Mouse (Mus musculus): Measurements from ENCODE around the gene Zbtb22. TPM values are rescaled to one million over a fixed set of nuclear protein-coding genes. Genes with fewer than 3 reads are reported as not detected.
"Not testable (repeated sequence)": the region's sequence is repeated elsewhere in the genome, so short reads cannot be mapped to it uniquely, and the experiment has no call there.

Gene Zbtb22
- total RNA-seq, 2 experiments from 2014 or later, result 29.4 to 33.0 TPM

DNA sequence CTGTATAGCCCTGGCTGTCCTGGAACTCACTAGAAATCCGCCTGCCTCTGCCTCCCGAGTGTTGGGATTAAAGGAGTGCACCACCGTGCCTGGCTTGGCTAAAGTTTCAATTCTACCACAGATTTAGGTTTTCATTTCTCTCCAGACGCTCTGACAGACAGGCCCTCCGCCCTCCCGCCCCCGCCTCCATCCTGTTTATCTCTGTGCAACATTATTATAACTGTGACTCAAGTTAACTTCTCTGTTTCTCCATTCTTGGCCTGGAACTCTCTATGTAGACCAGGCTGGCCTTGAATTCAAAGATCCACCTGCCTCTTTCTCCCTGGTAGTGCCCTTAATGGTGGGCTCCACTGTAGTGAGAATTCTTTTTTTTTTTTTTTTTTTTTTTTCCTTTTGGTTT lies 13.2 kb upstream of the Zbtb22 start:
- DNase-seq, result no peak
- intact Hi-C loops (cut with DNase I), result no loop called here

DNA sequence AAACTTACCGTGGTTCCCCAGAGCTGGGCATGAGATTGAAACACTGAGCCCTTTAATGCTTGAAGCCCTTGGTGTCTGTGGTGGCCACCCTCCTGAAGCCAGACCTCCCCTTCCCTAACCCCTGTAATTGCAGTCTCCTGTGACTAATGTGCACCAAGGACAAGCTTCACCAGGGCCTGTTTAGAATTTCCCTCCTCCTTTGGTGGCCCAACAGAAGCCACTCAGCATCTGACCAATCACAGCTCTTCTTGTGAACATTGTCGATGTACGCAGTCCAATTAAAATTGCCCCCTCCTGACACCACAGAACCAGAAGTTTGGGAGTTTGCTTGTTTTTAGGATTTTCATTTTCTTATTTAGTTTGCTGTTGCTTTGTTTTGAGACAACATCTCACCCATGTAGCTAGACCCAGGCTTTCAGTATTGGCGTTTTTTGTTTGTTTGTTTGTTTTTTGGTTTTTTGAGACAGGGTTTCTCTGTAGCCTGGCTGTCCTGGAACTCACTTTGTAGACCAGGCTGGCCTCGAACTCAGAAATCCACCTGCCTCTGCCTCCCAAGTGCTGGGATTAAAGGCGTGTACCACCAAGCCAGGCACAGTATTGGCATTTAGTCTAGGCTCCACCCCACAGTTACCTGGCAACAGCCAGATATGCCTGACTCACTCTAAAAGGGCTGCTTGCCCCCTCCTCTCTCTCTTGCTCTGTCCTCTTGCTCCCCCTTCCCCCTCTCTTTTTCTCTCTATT lies 11.6 kb upstream of the Zbtb22 start:
- DNase-seq; intact Hi-C loops (cut with DNase I): not testable (repeated sequence)

DNA sequence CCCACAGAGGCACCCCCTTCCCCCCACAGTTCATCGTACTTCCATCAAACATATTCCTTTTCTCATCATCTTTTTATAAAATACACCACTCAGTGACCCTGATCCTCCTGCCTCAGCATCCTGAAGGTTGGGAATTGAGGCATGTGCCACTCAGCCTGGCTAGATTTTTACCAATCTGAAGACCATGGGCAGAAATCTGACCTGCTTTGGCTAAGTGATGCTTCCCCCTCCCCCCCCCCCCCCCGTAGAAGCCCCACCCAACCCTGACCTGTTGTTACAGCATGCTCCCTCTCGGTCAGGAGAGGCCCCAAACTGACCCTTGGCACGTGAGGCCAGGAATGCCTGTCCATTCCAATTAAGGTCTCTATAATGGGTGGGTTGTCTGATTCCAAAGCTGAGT lies 10.9 kb upstream of the Zbtb22 start, which contains the start of gene Platr17:
Gene Platr17, plus strand, starts transcription at position 301 of the 400 bp plus-strand sequence.
- intact Hi-C loops (cut with DNase I); DNase-seq: not testable (repeated sequence)

DNA sequence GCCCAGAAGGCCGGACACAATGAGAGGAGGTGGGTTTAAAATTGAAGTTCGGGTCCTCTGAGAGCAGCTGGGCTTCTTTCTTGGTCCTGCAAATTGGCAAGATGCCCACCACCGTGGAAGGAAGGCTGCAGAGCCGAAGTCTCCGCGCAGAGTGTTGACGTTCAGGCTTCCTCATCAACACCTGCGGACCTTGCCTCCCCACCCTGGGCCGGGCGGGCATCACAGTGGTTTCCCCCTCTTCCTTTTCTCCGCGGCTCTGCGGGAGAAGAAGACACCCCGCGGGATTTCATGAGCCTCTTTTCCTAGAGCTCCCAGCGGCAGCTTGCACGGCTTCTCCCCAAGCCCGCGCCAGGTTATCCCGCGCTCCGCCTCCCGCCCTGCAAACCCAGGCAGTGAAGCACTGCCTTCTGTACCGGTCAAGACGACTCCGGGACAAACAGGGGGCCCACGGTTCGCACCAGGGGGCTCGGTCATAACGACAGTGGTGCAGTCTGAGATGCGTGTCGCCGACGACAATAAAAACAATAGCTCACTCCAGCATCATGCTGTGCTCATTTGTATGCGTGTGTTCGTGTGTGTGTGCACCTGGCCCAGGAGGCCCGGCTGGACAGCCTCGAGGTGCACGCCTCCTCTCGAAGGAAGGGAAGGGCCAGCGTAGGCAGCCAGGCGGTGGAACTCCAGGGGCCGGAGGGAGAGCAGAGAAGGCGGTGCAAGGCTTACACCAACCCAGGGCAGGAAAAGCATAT lies 7.2 kb upstream of the Zbtb22 start:
- intact Hi-C loops (cut with DNase I), result no loop called here
- peak; percentile 50 to 56 for DNase-seq

DNA sequence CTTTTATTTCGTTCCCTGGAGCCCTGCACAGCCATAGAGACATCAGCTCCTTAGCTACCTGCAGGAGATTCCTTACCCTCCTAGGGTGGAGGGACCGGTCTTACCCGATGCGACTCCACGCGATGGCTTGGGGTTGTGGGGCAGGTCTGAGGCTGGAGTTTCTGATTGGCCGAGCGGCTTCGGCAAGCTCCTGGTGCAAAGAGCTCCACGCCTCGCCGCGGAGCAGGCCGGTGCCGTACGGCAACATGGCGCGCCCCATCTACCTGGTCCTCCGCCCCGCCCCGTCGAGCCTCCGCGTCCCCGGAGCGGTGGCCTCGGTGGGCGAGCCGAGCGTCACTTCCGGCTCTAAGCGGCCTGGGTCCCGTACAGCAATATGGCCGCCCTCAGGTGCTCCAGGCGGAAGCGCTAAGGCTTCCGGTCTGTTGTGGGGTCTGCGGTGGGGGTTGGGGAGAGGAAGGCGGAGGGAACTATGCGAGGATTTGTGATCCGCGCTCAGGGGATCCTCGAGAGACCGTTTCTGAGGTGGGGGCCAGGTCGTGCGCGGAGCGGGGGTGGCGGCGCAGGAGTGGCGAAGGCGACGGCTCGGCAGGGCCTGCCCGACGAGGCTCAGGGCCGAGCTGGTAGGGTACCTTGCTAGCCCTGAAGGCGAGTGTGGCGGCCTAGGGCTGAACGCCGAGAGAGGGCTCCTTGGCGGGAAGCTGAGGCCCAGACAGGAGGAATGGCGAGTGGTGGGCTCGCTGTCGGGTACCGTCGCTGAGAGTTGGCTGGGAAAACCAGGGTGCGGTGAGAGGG lies 6.4 kb upstream of the Zbtb22 start, which contains the start of gene Daxx:
Gene Daxx, plus strand, starts transcription at position 338 of the 792 bp plus-strand sequence.
- intact Hi-C loops (cut with DNase I), result no loop called here
- DNase-seq, result peak; percentile 99

DNA sequence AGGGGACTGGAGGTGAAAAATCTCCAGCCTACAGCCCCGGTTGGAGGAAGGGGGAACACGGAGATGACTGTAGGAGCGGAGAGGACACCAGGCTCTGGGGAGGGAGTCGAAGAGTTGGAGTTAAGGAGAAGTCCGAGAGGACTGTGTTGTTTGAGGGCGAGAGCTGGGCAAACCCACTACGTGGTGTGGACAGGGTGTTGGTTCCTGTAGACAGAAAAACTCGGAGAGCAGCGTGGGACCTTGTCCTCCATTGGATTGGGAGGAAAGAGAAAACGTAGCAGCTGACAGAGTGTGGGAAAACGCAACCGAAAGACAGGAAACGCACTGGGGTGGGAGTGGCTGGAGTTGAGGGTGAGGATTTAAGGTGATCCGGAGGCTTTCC lies 5.8 kb upstream of the Zbtb22 start:
- intact Hi-C loops (cut with DNase I), result no loop called here
- peak; percentile 65 to 66 for DNase-seq

DNA sequence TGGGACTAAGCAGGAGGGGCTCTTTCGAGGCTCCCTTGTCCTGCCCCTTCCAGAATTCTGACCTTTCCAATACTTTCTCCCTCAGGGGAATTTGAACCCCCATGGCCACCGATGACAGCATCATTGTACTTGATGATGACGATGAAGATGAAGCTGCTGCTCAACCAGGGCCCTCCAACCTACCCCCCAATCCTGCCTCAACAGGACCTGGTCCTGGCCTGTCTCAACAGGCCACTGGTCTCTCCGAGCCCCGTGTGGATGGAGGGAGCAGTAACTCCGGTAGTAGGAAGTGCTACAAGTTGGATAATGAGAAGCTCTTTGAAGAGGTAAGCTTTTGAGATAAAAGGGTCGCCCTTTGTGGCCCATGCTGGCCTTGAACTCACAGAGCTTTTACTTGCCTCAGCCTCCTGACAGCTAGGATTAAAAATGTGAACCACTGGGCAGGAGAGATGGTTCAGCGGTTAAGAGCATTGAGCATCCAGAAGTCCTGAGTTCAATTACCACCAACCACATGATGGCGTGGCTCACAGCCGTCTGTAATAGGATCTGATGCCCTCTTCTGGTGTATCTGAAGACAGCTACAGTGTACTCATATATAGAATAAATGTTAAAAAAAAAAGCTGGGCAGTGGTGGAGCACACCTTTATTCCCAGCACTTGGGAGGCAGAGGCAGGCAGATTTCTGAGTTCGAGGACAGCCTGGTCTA lies 5.2 kb upstream of the Zbtb22 start:
- intact Hi-C loops (cut with DNase I), result no loop called here
- no peak for DNase-seq

DNA sequence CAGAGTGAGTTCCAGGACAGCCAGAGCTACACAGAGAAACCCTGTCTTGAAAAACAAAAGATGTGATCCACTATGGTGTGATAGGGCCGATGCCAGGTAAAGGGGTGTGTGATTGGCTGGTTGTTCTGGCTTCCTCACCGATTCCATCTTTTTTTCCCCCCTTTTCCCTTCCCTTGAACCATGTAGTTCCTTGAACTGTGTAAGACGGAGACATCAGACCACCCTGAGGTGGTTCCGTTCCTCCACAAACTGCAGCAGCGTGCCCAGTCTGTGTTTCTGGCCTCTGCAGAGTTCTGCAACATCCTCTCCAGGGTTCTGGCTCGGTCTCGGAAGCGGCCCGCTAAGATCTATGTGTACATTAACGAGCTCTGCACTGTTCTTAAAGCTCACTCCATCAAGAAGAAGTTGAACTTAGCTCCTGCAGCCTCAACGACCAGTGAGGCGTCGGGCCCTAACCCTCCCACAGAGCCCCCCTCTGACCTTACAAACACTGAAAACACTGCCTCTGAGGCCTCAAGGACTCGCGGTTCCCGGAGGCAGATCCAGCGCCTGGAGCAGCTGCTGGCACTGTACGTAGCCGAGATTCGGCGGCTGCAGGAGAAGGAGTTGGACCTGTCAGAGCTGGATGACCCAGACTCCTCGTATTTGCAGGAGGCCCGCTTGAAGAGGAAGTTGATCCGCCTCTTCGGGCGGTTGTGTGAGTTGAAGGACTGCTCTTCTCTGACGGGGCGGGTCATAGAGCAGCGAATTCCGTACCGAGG lies 4.5 kb upstream of the Zbtb22 start:
- intact Hi-C loops (cut with DNase I), result no loop called here
- no peak for DNase-seq

DNA sequence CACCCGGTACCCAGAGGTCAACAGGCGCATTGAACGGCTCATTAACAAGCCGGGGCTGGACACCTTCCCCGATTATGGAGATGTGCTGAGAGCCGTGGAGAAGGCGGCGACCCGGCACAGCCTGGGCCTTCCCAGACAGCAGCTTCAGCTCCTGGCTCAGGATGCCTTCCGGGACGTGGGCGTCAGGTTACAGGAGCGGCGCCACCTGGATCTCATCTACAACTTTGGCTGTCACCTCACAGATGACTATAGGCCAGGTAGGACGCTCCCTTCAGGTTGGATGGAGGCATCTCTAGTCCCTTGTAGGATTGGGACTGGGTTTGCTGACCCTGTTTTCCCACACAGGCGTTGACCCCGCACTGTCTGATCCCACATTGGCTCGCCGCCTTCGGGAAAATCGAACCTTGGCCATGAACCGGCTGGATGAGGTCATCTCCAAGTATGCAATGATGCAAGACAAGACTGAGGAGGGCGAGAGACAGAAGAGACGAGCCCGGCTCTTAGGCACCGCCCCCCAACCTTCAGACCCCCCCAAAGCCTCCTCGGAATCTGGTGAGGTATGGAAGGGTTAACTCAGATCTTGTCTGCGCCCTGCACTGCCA lies 3.8 kb upstream of the Zbtb22 start:
- intact Hi-C loops (cut with DNase I), result no loop called here
- no peak for DNase-seq

DNA sequence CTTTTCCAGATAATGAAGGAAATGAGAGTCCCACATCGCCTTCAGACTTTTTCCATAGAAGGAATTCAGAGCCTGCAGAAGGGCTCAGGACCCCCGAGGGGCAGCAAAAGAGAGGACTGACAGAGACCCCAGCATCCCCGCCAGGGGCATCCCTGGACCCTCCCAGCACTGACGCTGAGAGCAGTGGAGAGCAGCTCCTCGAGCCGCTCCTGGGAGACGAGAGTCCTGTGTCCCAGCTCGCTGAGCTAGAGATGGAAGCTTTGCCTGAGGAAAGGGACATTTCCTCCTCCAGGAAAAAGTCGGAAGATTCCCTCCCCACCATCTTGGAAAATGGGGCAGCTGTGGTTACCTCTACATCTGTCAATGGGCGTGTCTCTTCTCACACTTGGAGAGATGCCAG lies 2.4 kb upstream of the Zbtb22 start:
- intact Hi-C loops (cut with DNase I), result no loop called here
- no peak for DNase-seq

DNA sequence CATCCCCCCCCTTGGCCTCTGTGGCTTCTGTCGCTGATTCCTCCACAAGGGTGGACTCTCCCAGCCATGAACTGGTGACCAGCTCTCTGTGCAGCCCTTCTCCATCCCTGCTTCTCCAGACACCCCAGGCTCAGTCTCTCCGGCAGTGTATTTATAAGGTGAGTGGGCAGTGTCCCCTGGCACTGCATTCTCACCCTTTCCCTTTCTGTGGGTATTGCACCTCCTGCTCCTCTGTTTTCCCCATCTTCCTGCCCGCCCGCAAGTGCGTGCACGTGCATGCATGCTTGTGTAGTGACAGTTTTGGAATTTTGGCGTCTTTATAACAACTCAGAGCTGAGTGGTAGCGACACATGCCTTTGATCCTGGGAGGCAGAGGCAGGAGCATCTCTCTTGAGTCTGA lies 1.8 kb upstream of the Zbtb22 start:
- intact Hi-C loops (cut with DNase I), result no loop called here
- no peak for DNase-seq

DNA sequence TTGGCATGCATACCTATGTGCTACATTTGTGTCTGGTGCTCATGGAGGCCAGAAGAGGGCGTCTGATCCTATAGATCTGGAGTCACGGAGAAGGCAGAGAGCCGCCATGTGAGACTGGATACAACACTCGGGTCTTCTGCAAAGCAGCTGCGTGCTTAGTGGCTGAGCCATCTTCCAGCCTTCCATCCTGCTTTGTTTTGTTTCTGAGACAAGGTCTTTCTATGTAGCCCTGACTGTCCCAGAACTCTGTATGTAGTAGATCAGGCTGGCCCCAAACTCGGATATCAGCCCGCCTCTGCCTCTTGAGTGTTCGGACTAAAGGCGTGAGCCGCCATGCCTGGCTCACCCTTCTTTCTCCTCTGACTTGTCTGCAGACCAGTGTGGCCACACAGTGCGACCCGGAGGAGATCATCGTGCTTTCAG lies 724 bp upstream of the Zbtb22 start:
- DNase-seq, result no peak
- intact Hi-C loops (cut with DNase I), result no loop called here

DNA sequence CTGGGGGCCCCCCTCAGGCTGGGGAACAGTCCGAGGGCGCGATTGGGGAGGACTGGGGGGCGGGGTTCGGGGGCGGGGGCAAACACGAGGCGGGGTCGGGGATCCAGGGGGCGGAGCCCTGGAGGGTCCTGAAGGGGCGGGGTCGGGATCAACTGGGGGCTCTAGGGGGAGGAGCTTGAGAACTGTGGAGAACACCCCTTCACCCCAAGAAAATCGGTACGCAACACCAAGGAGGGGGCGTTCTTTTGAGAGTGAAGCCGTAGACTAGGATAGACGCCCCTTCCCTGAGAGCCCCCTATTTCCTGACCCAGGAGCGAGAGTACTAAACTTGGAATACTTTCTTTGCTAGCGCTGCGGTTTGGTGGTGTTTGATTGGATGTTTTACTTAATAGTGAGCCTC lies 590 bp downstream of the Zbtb22 start:
- intact Hi-C loops (cut with DNase I), result no loop called here
- peak in 1 of 2 experiments; percentile 46 for DNase-seq

DNA sequence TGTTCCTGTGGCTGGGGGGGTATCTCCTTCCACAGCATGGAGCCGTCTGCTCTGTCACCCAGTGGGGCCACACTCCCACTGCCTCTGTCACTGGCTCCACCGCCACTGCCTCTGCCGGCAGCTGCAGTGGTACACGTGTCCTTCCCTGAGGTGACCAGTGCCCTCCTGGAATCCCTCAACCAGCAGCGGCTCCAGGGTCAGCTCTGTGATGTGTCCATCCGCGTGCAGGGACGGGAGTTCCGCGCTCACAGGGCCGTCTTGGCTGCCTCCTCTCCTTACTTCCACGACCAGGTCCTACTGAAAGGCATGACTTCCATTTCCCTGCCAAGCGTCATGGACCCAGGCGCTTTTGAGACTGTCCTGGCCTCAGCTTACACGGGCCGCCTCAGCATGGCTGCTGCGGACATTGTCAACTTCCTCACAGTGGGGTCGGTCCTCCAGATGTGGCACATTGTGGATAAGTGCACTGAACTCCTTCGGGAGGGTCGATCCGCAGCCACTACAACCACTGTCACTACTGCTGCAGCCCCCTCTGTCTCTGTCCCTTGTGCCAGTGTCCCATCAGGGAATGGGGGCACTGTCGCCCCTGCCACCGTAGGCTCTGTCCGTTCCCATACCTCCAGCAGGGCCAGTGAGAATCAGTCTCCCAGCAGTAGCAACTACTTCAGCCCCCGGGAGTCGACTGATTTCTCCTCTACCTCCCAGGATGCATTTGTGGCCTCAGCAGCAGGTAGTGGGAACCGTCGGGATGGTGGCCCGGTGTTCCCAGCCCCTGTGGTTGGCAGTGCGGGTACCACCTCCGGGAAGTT lies 1.3 kb downstream of the Zbtb22 start:
- DNase-seq, result no peak
- intact Hi-C loops (cut with DNase I), result no loop called here

DNA sequence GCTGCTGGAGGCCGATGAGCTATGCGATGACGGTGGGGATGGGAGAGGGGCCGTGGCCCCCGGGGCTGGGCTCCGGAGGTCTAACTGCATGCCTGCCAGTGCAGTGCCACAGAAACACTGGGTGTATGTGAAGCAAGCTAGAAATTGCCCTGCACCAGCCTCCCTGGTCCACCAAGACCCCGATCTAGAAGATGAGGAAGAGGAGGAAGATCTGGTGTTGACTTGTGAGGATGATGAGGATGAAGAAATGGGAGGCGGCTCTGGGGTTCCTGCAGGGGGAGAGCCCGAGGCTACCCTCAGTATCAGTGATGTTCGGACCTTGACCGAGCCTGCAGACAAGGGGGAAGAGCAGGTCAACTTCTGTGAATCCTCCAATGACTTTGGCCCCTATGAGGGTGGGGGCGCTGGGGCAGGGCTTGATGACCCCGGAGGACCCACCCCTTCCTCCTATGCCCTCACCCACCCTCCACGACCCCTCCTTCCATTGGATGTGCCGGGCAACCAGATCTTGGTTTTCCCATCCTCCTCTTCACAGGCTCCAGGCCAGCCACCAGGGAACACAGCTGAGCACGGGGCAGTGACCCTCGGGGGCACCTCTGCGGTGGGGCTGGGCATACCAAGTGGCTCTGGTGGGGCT lies 2.1 kb downstream of the Zbtb22 start:
- no peak for DNase-seq
- intact Hi-C loops (cut with DNase I), result no loop called here

DNA sequence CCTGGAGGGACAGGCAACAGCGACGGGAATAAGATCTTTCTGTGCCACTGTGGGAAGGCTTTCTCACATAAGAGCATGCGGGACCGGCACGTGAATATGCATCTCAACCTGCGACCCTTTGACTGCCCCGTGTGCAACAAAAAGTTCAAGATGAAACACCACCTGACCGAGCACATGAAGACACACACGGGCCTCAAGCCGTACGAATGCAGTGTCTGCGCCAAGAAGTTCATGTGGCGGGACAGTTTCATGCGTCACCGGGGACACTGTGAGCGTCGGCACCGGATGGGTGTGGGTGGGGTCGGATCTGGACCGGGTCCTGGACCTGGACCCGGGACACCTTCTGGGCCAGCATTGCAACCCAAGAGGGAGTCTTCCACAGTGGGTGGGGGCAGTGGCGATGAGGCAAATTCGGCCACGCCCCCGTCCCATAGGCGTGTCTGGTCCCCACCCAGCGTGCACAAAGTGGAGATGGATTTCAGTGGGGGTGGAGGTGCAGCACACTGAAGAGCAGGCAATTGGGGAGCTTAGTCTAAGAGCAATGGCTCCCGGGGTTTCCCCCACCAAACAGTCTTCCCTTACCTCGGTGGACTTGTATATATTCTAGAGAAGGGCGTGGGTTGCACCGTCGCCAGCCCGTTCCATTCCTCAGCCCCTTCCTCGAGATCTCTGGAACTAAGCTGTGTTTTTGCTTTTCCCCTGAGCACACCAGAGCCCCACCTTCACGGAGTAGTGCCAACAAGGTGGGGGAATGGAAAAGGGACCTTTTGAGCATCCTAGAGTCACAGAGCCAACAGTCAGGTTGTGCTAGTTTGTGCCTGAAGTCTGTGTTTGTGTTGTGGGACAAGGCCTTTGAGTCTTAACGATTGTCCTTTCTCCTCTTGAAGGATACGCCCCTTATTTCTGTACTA lies 2.8 kb downstream of the Zbtb22 start:
- DNase-seq, result peak in 1 of 2 experiments; percentile 39
- intact Hi-C loops (cut with DNase I), result no loop called here
